Mouse (Mus musculus): Measurements from ENCODE around the gene Upk3b. TPM values are rescaled to one million over a fixed set of nuclear protein-coding genes. Genes with fewer than 3 reads are reported as not detected.
"Not testable (repeated sequence)": the region's sequence is repeated elsewhere in the genome, so short reads cannot be mapped to it uniquely, and the experiment has no call there.

The Upk3b gene
- polyA plus RNA-seq, 1 experiment, result not detected

- Histone ChIP-seq H3K4me3 (ENCODE audit: insufficient read depth, low read depth, low read length) (no peak overlapping the region), H3K27ac (replicated peaks; ENCODE audit: low read depth, low read length) (peak overlapping the region; percentile 97), H3K4me1 (ENCODE audit: control insufficient read depth, insufficient read depth, insufficient read length, low read length) (peaks cover 28% of the 10 kb centered on the region)
These were observed 21.0 kb upstream of the Upk3b start for GRCm38 (mm10) chr5:136017262-136017661.

- H3K4me1 ChIP-seq (ENCODE audit: control insufficient read depth, insufficient read depth, insufficient read length, low read length), result peaks cover 28% of the 10 kb centered on the region
- peak overlapping the region; percentile 82 for H3K27ac ChIP-seq (replicated peaks; ENCODE audit: low read depth, low read length)
These were observed 19.6 kb upstream of the Upk3b start for GRCm38 (mm10) chr5:136018726-136019125.

GRCm38 (mm10) chr5:136019907-136020306, 18.4 kb upstream of the Upk3b start:
- peak overlapping the region; percentile 82; the same call in 1 of the 2 replicates for H3K27ac ChIP-seq (replicated peaks; ENCODE audit: low read depth, low read length)
- H3K4me1 ChIP-seq (ENCODE audit: control insufficient read depth, insufficient read depth, insufficient read length, low read length), result peaks cover 29% of the 10 kb centered on the region
- H3K4me3 ChIP-seq (ENCODE audit: insufficient read depth, low read depth, low read length), result no peak overlapping the region

More at GRCm38 (mm10) chr5:136018726-136019125, 19.6 kb upstream of the Upk3b start:
- no peak overlapping the region for H3K4me3 ChIP-seq (ENCODE audit: insufficient read depth, low read depth, low read length)

- Histone ChIP-seq H3K27ac (replicated peaks; ENCODE audit: low read depth, low read length) (peak overlapping the region; percentile 47), H3K4me1 (ENCODE audit: control insufficient read depth, insufficient read depth, insufficient read length, low read length) (peaks cover 3% of the 10 kb centered on the region), H3K4me3 (ENCODE audit: insufficient read depth, low read depth, low read length) (no peak overlapping the region)
These were observed 12.6 kb upstream of the Upk3b start for GRCm38 (mm10) chr5:136025712-136026111.

- Histone ChIP-seq H3K4me1 (ENCODE audit: control insufficient read depth, insufficient read depth, insufficient read length, low read length) (peaks cover 3% of the 10 kb centered on the region), H3K27ac (replicated peaks; ENCODE audit: low read depth, low read length) (no peak overlapping the region), H3K4me3 (ENCODE audit: insufficient read depth, low read depth, low read length) (no peak overlapping the region)
These were observed 11.4 kb upstream of the Upk3b start for GRCm38 (mm10) chr5:136026859-136027258.

GRCm38 (mm10) chr5:136027612-136028311, 10.5 kb upstream of the Upk3b start:
- H3K27ac ChIP-seq (replicated peaks; ENCODE audit: low read depth, low read length), result no peak overlapping the region
- H3K4me1 ChIP-seq (ENCODE audit: control insufficient read depth, insufficient read depth, insufficient read length, low read length), result peaks cover 3% of the 10 kb centered on the region

GRCm38 (mm10) chr5:136034868-136035267, 3.4 kb upstream of the Upk3b start:
- Histone ChIP-seq H3K4me1 (ENCODE audit: control insufficient read depth, insufficient read depth, insufficient read length, low read length) (no peaks in the 10 kb centered on the region), H3K4me3 (ENCODE audit: insufficient read depth, low read depth, low read length) (no peak overlapping the region), H3K27ac (replicated peaks; ENCODE audit: low read depth, low read length) (no peak overlapping the region)

More at GRCm38 (mm10) chr5:136027612-136028311, 10.5 kb upstream of the Upk3b start:
- no peak overlapping the region for H3K4me3 ChIP-seq (ENCODE audit: insufficient read depth, low read depth, low read length)

GRCm38 (mm10) chr5:136035285-136035684, 3.0 kb upstream of the Upk3b start:
- Histone ChIP-seq H3K4me3 (ENCODE audit: insufficient read depth, low read depth, low read length) (no peak overlapping the region), H3K27ac (replicated peaks; ENCODE audit: low read depth, low read length) (no peak overlapping the region), H3K4me1 (ENCODE audit: control insufficient read depth, insufficient read depth, insufficient read length, low read length) (no peaks in the 10 kb centered on the region)

- H3K27ac ChIP-seq (replicated peaks; ENCODE audit: low read depth, low read length), result no peak overlapping the region
- H3K4me3 ChIP-seq (ENCODE audit: insufficient read depth, low read depth, low read length), result no peak overlapping the region
- H3K4me1 ChIP-seq (ENCODE audit: control insufficient read depth, insufficient read depth, insufficient read length, low read length), result no peaks in the 10 kb centered on the region
These were observed 1.6 kb upstream of the Upk3b start for GRCm38 (mm10) chr5:136036667-136037066.

- Histone ChIP-seq H3K4me3 (ENCODE audit: insufficient read depth, low read depth, low read length) (no peak overlapping the region), H3K4me1 (ENCODE audit: control insufficient read depth, insufficient read depth, insufficient read length, low read length) (no peaks in the 10 kb centered on the region), H3K27ac (replicated peaks; ENCODE audit: low read depth, low read length) (no peak overlapping the region)
These were observed 1.9 kb downstream of the Upk3b start for GRCm38 (mm10) chr5:136040210-136040609.

- Histone ChIP-seq H3K4me1 (ENCODE audit: control insufficient read depth, insufficient read depth, insufficient read length, low read length) (no peaks in the 10 kb centered on the region), H3K27ac (replicated peaks; ENCODE audit: low read depth, low read length) (no peak overlapping the region), H3K4me3 (ENCODE audit: insufficient read depth, low read depth, low read length) (no peak overlapping the region)
These were observed 3.0 kb downstream of the Upk3b start for GRCm38 (mm10) chr5:136041260-136041659.

- no peaks in the 10 kb centered on the region for H3K4me1 ChIP-seq (ENCODE audit: control insufficient read depth, insufficient read depth, insufficient read length, low read length)
- no peak overlapping the region for H3K27ac ChIP-seq (replicated peaks; ENCODE audit: low read depth, low read length)
- no peak overlapping the region for H3K4me3 ChIP-seq (ENCODE audit: insufficient read depth, low read depth, low read length)
These were observed 3.4 kb downstream of the Upk3b start for GRCm38 (mm10) chr5:136041666-136042065.

- Histone ChIP-seq H3K27ac (replicated peaks; ENCODE audit: low read depth, low read length) (no peak overlapping the region), H3K4me1 (ENCODE audit: control insufficient read depth, insufficient read depth, insufficient read length, low read length) (no peaks in the 10 kb centered on the region)
These were observed 6.6 kb downstream of the Upk3b start for GRCm38 (mm10) chr5:136044865-136045264.

GRCm38 (mm10) chr5:136045408-136045807, 7.1 kb downstream of the Upk3b start:
- Histone ChIP-seq H3K27ac (replicated peaks; ENCODE audit: low read depth, low read length) (no peak overlapping the region), H3K4me1 (ENCODE audit: control insufficient read depth, insufficient read depth, insufficient read length, low read length) (no peaks in the 10 kb centered on the region), H3K4me3 (ENCODE audit: insufficient read depth, low read depth, low read length) (no peak overlapping the region)

More at GRCm38 (mm10) chr5:136044865-136045264, 6.6 kb downstream of the Upk3b start:
- no peak overlapping the region for H3K4me3 ChIP-seq (ENCODE audit: insufficient read depth, low read depth, low read length)

- no peaks in the 10 kb centered on the region for H3K4me1 ChIP-seq (ENCODE audit: control insufficient read depth, insufficient read depth, insufficient read length, low read length)
- no peak overlapping the region for H3K27ac ChIP-seq (replicated peaks; ENCODE audit: low read depth, low read length)
- H3K4me3 ChIP-seq (ENCODE audit: insufficient read depth, low read depth, low read length), result no peak overlapping the region
These were observed 7.7 kb downstream of the Upk3b start for GRCm38 (mm10) chr5:136045987-136046386.

- H3K4me1 ChIP-seq (ENCODE audit: control insufficient read depth, insufficient read depth, insufficient read length, low read length), result peaks cover 10% of the 10 kb centered on the region
- not testable (repeated sequence) for H3K4me3 ChIP-seq (ENCODE audit: insufficient read depth, low read depth, low read length); H3K27ac ChIP-seq (replicated peaks; ENCODE audit: low read depth, low read length)
These were observed 10.2 kb downstream of the Upk3b start for GRCm38 (mm10) chr5:136048541-136048940.

Measured in brown adipose tissue, adult 24 weeks (tissue).